Mouse (Mus musculus) heart, postnatal 0 days (tissue): ENCODE data around the gene Zfp592.

Source experiments
- CTCF ChIP-seq: IDR thresholded peaks from 2 replicates; pipeline ENCODE4 v1.5.1; 2016; ENCODE audit warnings: antibody characterized with exemption, control low read depth, low read depth
- EP300 ChIP-seq: IDR thresholded peaks from 2 replicates; pipeline ENCODE4 v1.6.1; 2016; ENCODE audit warnings: antibody characterized with exemption, low read depth

DNA sequence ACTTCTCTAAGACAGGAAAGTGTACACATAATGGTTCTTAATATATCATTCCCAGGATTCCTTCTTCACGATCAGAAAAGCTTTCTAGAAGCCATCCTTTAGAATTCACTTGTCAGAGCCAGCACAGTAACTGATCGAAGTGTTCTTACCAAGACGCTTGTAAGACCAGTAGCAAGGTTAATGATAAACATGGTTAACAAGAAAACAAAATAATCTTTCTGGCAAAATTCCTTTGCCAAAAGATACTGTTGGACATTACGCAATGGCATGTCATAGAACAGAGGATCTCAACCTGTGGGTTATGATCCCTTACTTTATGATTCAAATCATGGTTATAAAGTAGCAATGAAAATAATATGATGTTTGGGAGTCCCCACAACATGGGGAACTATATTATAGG lies 42.0 kb upstream of the Zfp592 start:
- no peak for TF ChIP-seq CTCF
- no peak for TF ChIP-seq EP300
